Mouse (Mus musculus) stomach, embryonic 15.5 days (tissue): Measurements from ENCODE around the gene Sycn. TPM values are rescaled to one million over a fixed set of nuclear protein-coding genes. Genes with fewer than 3 reads are reported as not detected.
A peak's percentile ranks its signal among the peaks of the same experiment; 100 is the strongest.

Source experiments
- ATAC-seq: fragments of 200-750 bp; cut with Nextera tagmentation; 2 replicates; pipeline ENCODE4 v1.8.0; 2017; ENCODE audit warnings: low read depth, moderate number of reproducible peaks, moderate TSS enrichment; ENCODE audit not compliant: insufficient read depth, low FRiP score
- H3K27ac ChIP-seq: fragments of 300-500 bp; sonication (generic); 2 replicates; pipeline ENCODE4 v1.5.1; 2015; ENCODE audit warnings: mild to moderate bottlenecking, inconsistent platforms
- H3K27me3 ChIP-seq: fragments of 300-500 bp; sonication (generic); replicated peaks from 2 replicates; pipeline ENCODE4 v1.6.1; 2015; ENCODE audit warnings: inconsistent platforms
- H3K36me3 ChIP-seq: fragments of 300-500 bp; sonication (generic); 2 replicates; pipeline ENCODE4 v1.6.1; 2015; ENCODE audit warnings: inconsistent platforms
- H3K4me1 ChIP-seq: fragments of 300-500 bp; sonication (generic); 2 replicates; pipeline ENCODE4 v1.6.1; 2015; ENCODE audit warnings: inconsistent platforms
- H3K4me2 ChIP-seq: fragments of 300-500 bp; sonication (generic); 2 replicates; pipeline ENCODE4 v1.6.1; 2015; ENCODE audit warnings: mild to moderate bottlenecking, inconsistent platforms
- H3K4me3 ChIP-seq: fragments of 300-500 bp; sonication (generic); replicated peaks from 2 replicates; pipeline ENCODE4 v1.5.1; 2015; ENCODE audit warnings: inconsistent platforms
- H3K9ac ChIP-seq: fragments of 300-500 bp; sonication (generic); 2 replicates; pipeline ENCODE4 v1.6.1; 2015; ENCODE audit warnings: inconsistent platforms
- H3K9me3 ChIP-seq: fragments of 300-500 bp; sonication (generic); 2 replicates; pipeline ENCODE4 v1.6.1; 2016; ENCODE audit warnings: inconsistent platforms
- WGBS: fragments of 180-500 bp; shearing (Covaris S2); methylation state at CpG from one replicate; pipeline ENCODE4 v1.1.7; 2015; 5-methylcytosine and 5-hydroxymethylcytosine counted together
- polyA plus RNA-seq: library from polyadenylated mRNA; unstranded; fragments of >200 nt; fragmentation: Nextera tagmentation; extraction: Ambion mirVana; gene quantifications from 2 replicates; pipeline ENCODE4 v1.2.1, GENCODE M21; 2015

The Sycn gene
- polyA plus RNA-seq, 1 experiment from 2014 or later, result 114 TPM

DNA sequence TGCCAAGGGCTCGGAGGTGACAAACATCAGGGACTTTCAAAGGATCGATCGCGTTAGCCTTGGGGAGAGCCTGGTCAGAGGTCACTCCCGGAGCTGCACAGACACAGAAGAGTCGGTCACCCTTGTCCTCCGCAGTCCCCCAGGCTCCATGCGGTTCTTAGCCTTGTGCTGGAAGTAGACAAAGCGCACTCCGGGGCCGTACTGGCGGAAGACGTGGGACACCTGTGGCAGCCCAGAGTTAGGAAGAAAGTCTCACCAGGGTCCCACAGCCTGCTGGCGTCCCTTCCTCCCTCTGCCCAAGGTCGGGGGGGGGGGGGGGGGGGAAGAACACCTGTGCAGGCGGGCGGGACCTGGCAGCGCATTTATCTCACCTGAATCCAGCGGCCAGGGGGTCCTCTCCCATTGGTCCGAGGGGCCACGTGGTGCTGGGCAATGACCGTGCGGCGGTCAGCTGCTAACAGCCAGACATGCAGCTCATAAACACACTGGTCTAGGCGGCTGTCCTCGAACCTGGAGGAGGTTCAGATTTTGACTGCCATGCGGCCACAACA, 3.4 kb downstream of the Sycn start:
- H3K4me3 ChIP-seq, result peak overlapping the region; percentile 11; the same call in 1 of the 2 replicates
- H3K4me1 ChIP-seq, result peaks cover 17% of the 10 kb centered on the region
- H3K9ac ChIP-seq, result no peak overlapping the region
- H3K9me3 ChIP-seq, result no peaks in the 10 kb centered on the region
- 0 out of 2 replicates have a peak overlapping the region, but pooled peaks have one; percentile 18 for H3K27ac ChIP-seq
- no peaks in the 10 kb centered on the region for H3K36me3 ChIP-seq
- peak; percentile 60 for ATAC-seq
- H3K27me3 ChIP-seq, result peaks cover 27% of the 10 kb centered on the region
- WGBS, result 5% methylated on average over 26 of the region's 27 CpGs
- H3K4me2 ChIP-seq, result peak overlapping the region; percentile 42

DNA sequence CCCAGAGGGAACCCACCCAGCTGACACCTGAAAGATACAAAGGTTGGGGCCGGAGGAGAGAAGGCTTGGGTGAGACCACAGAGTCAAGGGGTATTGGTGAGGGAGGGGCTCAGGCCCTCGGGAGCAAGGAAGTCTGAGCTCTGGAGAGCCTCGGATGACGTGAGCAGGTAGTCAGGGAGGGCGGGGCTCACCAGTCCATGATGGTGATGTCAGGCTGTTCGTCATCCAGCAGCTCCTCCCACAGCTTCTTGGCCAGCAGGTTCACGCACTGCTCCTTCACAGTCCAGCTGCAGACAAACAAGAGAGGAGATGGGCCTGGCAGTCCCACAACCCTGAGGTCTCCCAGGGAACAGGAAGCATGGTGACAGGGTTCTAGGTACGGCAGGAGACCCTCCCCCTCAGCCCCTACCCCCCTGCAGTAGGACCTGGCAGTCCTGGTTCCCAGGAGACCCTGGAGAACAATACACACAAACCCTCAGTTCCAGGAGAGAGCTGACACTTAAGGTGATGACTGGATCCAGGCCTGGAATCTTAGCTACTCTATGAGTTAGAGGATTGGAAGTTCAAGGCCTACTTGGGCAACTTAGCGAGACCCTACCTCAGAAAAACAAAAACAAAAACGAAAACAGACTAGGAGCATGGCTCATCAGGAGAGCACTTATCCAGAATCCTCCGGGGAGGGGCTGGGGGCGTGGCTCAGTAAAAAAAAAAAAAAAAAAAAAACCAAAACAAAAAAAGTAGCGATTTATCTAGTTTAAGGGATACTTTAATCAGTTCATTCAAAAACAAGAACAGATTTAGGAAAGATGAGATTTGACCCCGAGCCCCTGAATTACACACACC, 4.6 kb downstream of the Sycn start:
- Histone ChIP-seq H3K27me3 (peaks cover 27% of the 10 kb centered on the region), H3K36me3 (no peaks in the 10 kb centered on the region), H3K9ac (no peak overlapping the region), H3K4me1 (peaks cover 17% of the 10 kb centered on the region), H3K9me3 (no peaks in the 10 kb centered on the region), H3K27ac (no peak overlapping the region), H3K4me3 (0 out of 2 replicates have a peak overlapping the region, but pooled peaks have one; percentile 11), H3K4me2 (no peak overlapping the region)
- 26% methylated on average over 14 of the region's 14 CpGs for WGBS
- ATAC-seq, result peak; percentile 44; the same call in 1 of the 2 replicates

DNA sequence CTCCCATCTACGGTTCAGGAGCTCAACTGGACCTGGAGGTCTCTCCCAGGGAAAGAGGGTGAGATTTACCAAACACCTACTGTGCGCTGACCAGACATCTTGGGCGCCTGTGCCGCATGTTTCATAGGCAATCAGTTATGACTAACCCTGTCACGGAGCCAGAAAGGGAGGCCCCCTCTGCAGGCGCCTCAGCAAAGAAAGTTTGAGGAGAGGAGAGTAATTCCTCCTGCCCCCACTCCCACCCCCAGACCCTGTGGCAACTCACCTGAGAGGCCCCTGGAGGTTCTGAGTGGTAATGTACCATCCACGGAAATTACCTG, 5.2 kb downstream of the Sycn start:
- Histone ChIP-seq H3K9ac (no peak overlapping the region), H3K27ac (no peak overlapping the region), H3K4me1 (peaks cover 17% of the 10 kb centered on the region), H3K9me3 (no peaks in the 10 kb centered on the region), H3K27me3 (peaks cover 27% of the 10 kb centered on the region), H3K4me3 (no peak overlapping the region), H3K36me3 (no peaks in the 10 kb centered on the region), H3K4me2 (no peak overlapping the region)
- WGBS, result 52% methylated on average over 7 of the region's 7 CpGs
- no peak for ATAC-seq

GRCm38 (mm10) chr7:28546649-28547048, 6.0 kb downstream of the Sycn start:
- H3K36me3 ChIP-seq, result no peaks in the 10 kb centered on the region
- ATAC-seq, result no peak
- 3% methylated on average over 22 of the region's 22 CpGs for WGBS
- H3K4me3 ChIP-seq, result peak overlapping the region; percentile 24
- no peak overlapping the region for H3K27ac ChIP-seq
- peaks cover 27% of the 10 kb centered on the region for H3K27me3 ChIP-seq
- no peaks in the 10 kb centered on the region for H3K9me3 ChIP-seq
- peak overlapping the region; percentile 8; the same call in 1 of the 2 replicates for H3K9ac ChIP-seq
- peak overlapping the region; percentile 44 for H3K4me2 ChIP-seq
- H3K4me1 ChIP-seq, result peaks cover 17% of the 10 kb centered on the region

GRCm38 (mm10) chr7:28547154-28547553, 6.5 kb downstream of the Sycn start, which contains the start of gene Nccrp1:
TSS of gene Nccrp1 (minus strand) at chr7:28547254.
- Histone ChIP-seq H3K9ac (peak within 1 kb of the TSS; percentile 8; the same call in 1 of the 2 replicates), H3K4me3 (peak within 1 kb of the TSS; percentile 24), H3K36me3 (no peaks in the 10 kb centered on the region), H3K9me3 (no peaks in the 10 kb centered on the region), H3K27me3 (peaks cover 27% of the 10 kb centered on the region), H3K4me2 (peak within 1 kb of the TSS; percentile 44), H3K27ac (no peak within 1 kb of the TSS), H3K4me1 (peaks cover 17% of the 10 kb centered on the region)
- WGBS, result 6% methylated on average over 5 of the region's 5 CpGs
- no peak for ATAC-seq

GRCm38 (mm10) chr7:28547628-28548027, 6.9 kb downstream of the Sycn start:
- H3K36me3 ChIP-seq, result no peaks in the 10 kb centered on the region
- peaks cover 17% of the 10 kb centered on the region for H3K4me1 ChIP-seq
- no peak overlapping the region for H3K4me2 ChIP-seq
- H3K9me3 ChIP-seq, result no peaks in the 10 kb centered on the region
- H3K4me3 ChIP-seq, result no peak overlapping the region
- 61% methylated on average over 7 of the region's 7 CpGs for WGBS
- peaks cover 27% of the 10 kb centered on the region for H3K27me3 ChIP-seq
- no peak overlapping the region for H3K27ac ChIP-seq
- ATAC-seq, result no peak
- no peak overlapping the region for H3K9ac ChIP-seq

DNA sequence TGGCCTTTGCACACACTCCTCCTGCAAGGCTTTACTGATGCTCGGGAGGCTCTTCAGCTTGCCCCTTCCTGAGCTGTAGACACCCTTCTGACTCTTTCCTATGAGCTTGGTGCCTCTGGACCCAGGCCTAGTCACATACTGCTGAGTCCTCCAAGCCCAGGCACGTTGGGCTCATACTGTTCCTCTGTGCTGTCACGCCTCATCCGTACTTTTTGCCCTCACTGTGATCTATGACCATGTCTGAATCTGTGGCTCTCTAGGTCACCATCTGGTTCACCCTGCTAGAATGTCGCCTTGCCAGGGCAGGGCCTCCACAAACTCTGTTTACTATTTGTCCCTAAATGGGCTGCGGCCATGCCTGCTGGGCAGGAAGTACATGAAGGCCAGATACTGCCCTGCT, 12.4 kb downstream of the Sycn start:
- H3K4me2 ChIP-seq, result no peak overlapping the region
- WGBS, result 85% methylated on average over 6 of the region's 6 CpGs
- H3K4me1 ChIP-seq, result 0 out of 2 replicates have a peak, but pooled peaks cover 11% of the 10 kb centered on the region
- H3K27me3 ChIP-seq, result no peaks in the 10 kb centered on the region
- ATAC-seq, result no peak
- H3K36me3 ChIP-seq, result no peaks in the 10 kb centered on the region
- no peak overlapping the region for H3K9ac ChIP-seq
- H3K4me3 ChIP-seq, result no peak overlapping the region
- no peak overlapping the region for H3K27ac ChIP-seq
- no peaks in the 10 kb centered on the region for H3K9me3 ChIP-seq

DNA sequence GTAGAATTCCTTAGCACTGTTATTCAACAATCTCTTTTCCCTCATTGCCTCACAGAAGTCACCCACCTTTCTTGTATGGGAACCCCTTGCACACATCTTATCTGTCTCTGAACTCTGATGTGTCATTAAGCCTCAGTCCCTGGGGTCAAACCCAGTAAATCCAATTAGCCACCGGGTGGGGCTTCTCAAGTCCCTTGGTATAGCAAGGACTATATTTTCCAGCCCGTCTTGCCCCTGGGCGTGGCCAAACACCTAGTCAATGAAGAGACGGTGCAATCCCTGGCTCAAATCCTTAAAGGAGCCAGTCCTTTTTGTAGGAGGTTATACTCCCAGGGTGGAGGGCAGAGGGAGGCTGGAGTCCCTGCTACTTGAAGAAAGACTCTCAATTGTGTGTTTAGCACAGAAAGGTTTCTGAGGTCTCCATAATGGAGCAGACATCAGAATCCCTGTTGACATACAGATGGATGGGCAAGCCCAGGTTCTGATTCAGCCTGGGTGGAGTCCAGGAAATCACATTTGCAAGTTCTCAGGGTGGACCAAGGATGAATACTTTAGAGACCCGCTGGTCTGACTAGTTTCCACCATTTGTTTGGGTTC, 15.4 kb downstream of the Sycn start:
- Histone ChIP-seq H3K27ac (peak overlapping the region; percentile 35; the same call in 1 of the 2 replicates), H3K36me3 (peaks cover 24% of the 10 kb centered on the region; the same call in 1 of the 2 replicates), H3K4me2 (no peak overlapping the region), H3K4me1 (0 out of 2 replicates have a peak, but pooled peaks cover 26% of the 10 kb centered on the region), H3K9me3 (no peaks in the 10 kb centered on the region), H3K9ac (no peak overlapping the region), H3K4me3 (no peak overlapping the region), H3K27me3 (no peaks in the 10 kb centered on the region)
- ATAC-seq, result no peak
- 16% methylated on average over 5 of the region's 5 CpGs for WGBS

GRCm38 (mm10) chr7:28557069-28557468, 16.4 kb downstream of the Sycn start:
- no peak overlapping the region for H3K4me2 ChIP-seq
- no peaks in the 10 kb centered on the region for H3K27me3 ChIP-seq
- no peak overlapping the region; the same call in 1 of the 2 replicates for H3K27ac ChIP-seq
- H3K9me3 ChIP-seq, result no peaks in the 10 kb centered on the region
- ATAC-seq, result no peak
- peaks cover 27% of the 10 kb centered on the region; the same call in 1 of the 2 replicates for H3K36me3 ChIP-seq
- 60% methylated on average over 5 of the region's 5 CpGs for WGBS
- 0 out of 2 replicates have a peak, but pooled peaks cover 26% of the 10 kb centered on the region for H3K4me1 ChIP-seq
- no peak overlapping the region for H3K9ac ChIP-seq
- H3K4me3 ChIP-seq, result no peak overlapping the region

- ATAC-seq, result no peak
- H3K27ac ChIP-seq, result peak overlapping the region; percentile 26; the same call in 1 of the 2 replicates
- H3K4me1 ChIP-seq, result 0 out of 2 replicates have a peak, but pooled peaks cover 26% of the 10 kb centered on the region
- no peaks in the 10 kb centered on the region for H3K27me3 ChIP-seq
- peaks cover 31% of the 10 kb centered on the region; the same call in 1 of the 2 replicates for H3K36me3 ChIP-seq
- no peak overlapping the region for H3K9ac ChIP-seq
- H3K4me3 ChIP-seq, result no peak overlapping the region
- 63% methylated on average over 6 of the region's 6 CpGs for WGBS
- H3K4me2 ChIP-seq, result no peak overlapping the region
- no peaks in the 10 kb centered on the region for H3K9me3 ChIP-seq
Measured at GRCm38 (mm10) chr7:28557708-28558107, 17.0 kb downstream of the Sycn start.

DNA sequence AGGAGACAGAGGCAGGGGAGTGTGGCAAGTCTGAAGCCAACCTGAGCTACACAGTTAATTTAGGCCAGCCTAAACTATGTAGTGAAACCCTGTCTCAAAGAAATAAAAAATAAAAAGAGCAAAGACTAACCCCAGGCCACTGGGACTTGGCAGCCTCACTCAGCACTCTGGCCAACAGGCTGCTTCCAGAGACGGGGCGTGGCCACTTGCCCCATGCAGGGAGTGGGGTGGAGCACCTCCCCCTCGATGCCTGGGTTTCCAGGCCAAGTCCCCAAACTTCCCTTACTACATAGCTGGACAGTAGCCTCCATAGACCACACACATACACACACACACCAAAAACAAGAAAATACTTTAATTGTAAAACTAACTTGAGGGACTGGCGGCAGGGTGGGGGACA, 17.8 kb downstream of the Sycn start:
- Histone ChIP-seq H3K36me3 (peaks cover 37% of the 10 kb centered on the region; the same call in 1 of the 2 replicates), H3K9ac (no peak overlapping the region), H3K27ac (no peak overlapping the region), H3K4me1 (0 out of 2 replicates have a peak, but pooled peaks cover 26% of the 10 kb centered on the region), H3K9me3 (no peaks in the 10 kb centered on the region), H3K27me3 (no peaks in the 10 kb centered on the region), H3K4me2 (no peak overlapping the region), H3K4me3 (no peak overlapping the region)
- ATAC-seq, result peak; percentile 47; the same call in 1 of the 2 replicates
- 40% methylated on average over 4 of the region's 4 CpGs for WGBS
